Mouse (Mus musculus) intestine, postnatal 0 days (tissue): ENCODE measurements around the gene Oas1h. TPM values are rescaled to one million over a fixed set of nuclear protein-coding genes. Genes with fewer than 3 reads are reported as not detected.
"Not testable (repeated sequence)": the region's sequence is repeated elsewhere in the genome, so short reads cannot be mapped to it uniquely, and the experiment has no call there.

Experiments used
- ATAC-seq: fragments of 200-750 bp; cut with Nextera tagmentation; 2 replicates; pipeline ENCODE4 v1.8.0; 2017; ENCODE audit warnings: mild to moderate bottlenecking, moderate TSS enrichment, moderate library complexity
- H3K27ac ChIP-seq: fragments of 300-500 bp; sonication (generic); 2 replicates; pipeline ENCODE4 v1.5.1; 2014; ENCODE audit warnings: mild to moderate bottlenecking, low read depth, low read length, moderate library complexity
- H3K27me3 ChIP-seq: fragments of 300-500 bp; sonication (generic); replicated peaks from 2 replicates; pipeline ENCODE4 v1.6.1; 2014; ENCODE audit warnings: low read length, mixed read lengths; ENCODE audit not compliant: control insufficient read depth, insufficient read depth
- H3K36me3 ChIP-seq: fragments of 300-500 bp; sonication (generic); 2 replicates; pipeline ENCODE4 v1.6.1; 2014; ENCODE audit warnings: mild to moderate bottlenecking, moderate library complexity; ENCODE audit not compliant: control insufficient read depth, insufficient read depth
- H3K4me1 ChIP-seq: fragments of 300-500 bp; sonication (generic); replicated peaks from 2 replicates; pipeline ENCODE4 v1.6.1; 2014; ENCODE audit warnings: antibody characterized with exemption, low read length, mixed read lengths; ENCODE audit not compliant: control insufficient read depth, insufficient read depth
- H3K4me2 ChIP-seq: fragments of 300-500 bp; sonication (generic); replicated peaks from 2 replicates; pipeline ENCODE4 v1.6.1; 2014; ENCODE audit warnings: low read depth, mild to moderate bottlenecking, moderate library complexity
- H3K4me3 ChIP-seq: fragments of 300-500 bp; sonication (generic); 2 replicates; pipeline ENCODE4 v1.5.1; 2014; ENCODE audit warnings: low read depth, low read length
- H3K9ac ChIP-seq: fragments of 300-500 bp; sonication (generic); 2 replicates; pipeline ENCODE4 v1.6.1; 2014; ENCODE audit warnings: mild to moderate bottlenecking, low read depth, low read length
- H3K9me3 ChIP-seq: fragments of 300-500 bp; sonication (generic); 2 replicates; pipeline ENCODE4 v1.6.1; 2016; ENCODE audit warnings: mixed run types; ENCODE audit not compliant: control insufficient read depth
- CTCF ChIP-seq: sonication (generic); IDR thresholded peaks from 2 replicates; pipeline ENCODE4 v1.5.1; 2016; ENCODE audit warnings: low read depth, mild to moderate bottlenecking, control low read depth, antibody characterized with exemption, moderate library complexity
- WGBS: fragments of 180-500 bp; shearing (Covaris S2); extraction: QIAGEN DNeasy Blood & Tissue Kit; methylation state at CpG from one replicate; pipeline ENCODE4 v1.1.7; 2014; 5-methylcytosine and 5-hydroxymethylcytosine counted together
- polyA plus RNA-seq: library from polyadenylated mRNA; unstranded; fragments of >200 nt; fragmentation: Nextera tagmentation; extraction: Ambion mirVana; gene quantifications from 2 replicates; pipeline ENCODE4 v1.2.1, GENCODE M21; 2015

Gene Oas1h
- polyA plus RNA-seq, 1 experiment from 2014 or later, result not detected

DNA sequence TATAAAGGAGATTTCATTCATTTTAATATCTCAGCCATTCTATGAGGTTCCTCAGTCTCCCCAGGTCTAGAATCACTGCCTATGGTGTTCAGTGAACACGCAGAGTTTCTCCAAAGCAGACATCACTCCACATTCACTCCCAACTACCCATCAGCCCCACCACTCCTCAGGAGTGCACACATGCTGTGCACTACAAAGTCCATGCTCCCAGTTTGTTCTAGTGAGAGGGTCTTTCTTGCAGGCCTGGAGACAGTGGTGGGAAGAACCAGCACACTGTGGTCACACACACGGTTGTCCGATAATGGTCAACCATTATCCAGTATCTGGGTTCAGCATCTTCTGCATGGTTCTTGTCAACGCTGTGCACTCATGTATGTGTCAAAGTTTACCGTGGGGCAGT is 40.8 kb downstream of the Oas1h start:
- no peak overlapping the region for H3K4me3 ChIP-seq
- no peaks in the 10 kb centered on the region for H3K9me3 ChIP-seq
- peaks cover 4% of the 10 kb centered on the region; the same call in 1 of the 2 replicates for H3K36me3 ChIP-seq
- no peak overlapping the region for H3K4me2 ChIP-seq
- H3K9ac ChIP-seq, result no peak overlapping the region
- no peak for ATAC-seq
- no peak overlapping the region for H3K27ac ChIP-seq
- no peaks in the 10 kb centered on the region for H3K27me3 ChIP-seq
- TF ChIP-seq CTCF, result no peak
- WGBS, result 90% methylated on average over 5 of the region's 5 CpGs
- no peaks in the 10 kb centered on the region for H3K4me1 ChIP-seq

DNA sequence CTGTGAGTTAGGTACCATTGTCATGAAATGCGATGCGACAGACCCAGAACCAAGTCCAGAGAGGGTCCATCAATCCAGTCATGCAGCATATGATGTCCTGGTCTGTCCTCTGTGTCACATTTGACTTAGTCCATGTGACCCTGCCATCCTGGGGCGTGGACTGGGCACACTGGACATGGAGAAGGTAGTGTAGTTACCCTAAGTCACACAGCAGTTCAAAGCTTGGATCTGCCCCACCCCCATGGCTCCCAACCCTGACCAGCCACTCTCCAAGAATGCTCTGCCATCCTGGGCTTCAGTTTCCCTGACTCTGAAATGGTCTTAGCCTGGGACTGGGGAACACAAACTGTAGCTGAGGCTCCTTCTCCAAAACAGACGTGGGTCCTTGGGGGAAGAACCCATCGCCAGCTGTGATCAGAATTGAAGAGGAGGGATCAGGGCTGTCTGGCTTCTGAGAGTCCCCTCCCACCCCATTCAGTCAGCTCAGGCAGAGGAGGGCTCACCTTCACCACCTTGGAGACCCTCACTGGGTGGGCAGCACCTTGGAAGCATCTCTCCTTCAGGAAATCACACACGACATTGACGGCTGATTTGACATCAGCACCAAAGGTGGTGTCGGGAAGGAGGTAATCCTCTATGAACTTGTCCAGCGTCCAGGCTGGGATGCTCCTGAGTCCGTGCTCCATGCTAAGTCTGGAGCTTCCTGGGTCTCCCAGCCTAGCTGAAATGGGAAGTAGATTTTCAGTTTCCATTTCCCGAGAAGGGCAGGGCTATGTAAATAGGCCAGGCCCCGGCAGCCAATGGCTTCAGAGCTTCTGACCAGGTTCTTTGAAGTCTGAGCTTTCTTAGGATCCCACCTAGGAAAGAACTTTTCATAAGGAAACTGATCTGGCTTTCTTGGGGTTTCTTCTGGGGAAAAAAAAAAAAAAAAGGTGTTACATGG is 45.8 kb downstream of the Oas1h start, which contains the start of gene Oas1a:
Oas1a (minus strand) TSS at position 731 of the 943 bp plus-strand sequence.
- peak; percentile 79 for ATAC-seq

GRCm38 (mm10) chr5:120908196-120908920 is 47.1 kb downstream of the Oas1h start:
- Histone ChIP-seq H3K4me2 (no peak overlapping the region), H3K27ac (no peak overlapping the region), H3K4me3 (no peak overlapping the region), H3K9ac (no peak overlapping the region), H3K9me3 (no peaks in the 10 kb centered on the region), H3K4me1 (no peaks in the 10 kb centered on the region), H3K27me3 (no peaks in the 10 kb centered on the region), H3K36me3 (no peaks in the 10 kb centered on the region)
- no peak for ATAC-seq
- WGBS, result 64% methylated on average over 7 of the region's 7 CpGs
- no peak for TF ChIP-seq CTCF

More for the DNA sequence above, 45.8 kb downstream of the Oas1h start, which contains the start of gene Oas1a:
- Histone ChIP-seq H3K4me2 (peak within 1 kb of the TSS; percentile 64), H3K4me3 (peak within 1 kb of the TSS; percentile 36), H3K9ac (0 out of 2 replicates have a peak within 1 kb of the TSS, but pooled peaks have one; percentile 27)
- not testable (repeated sequence) for H3K27ac ChIP-seq, H3K9me3 ChIP-seq, H3K36me3 ChIP-seq, H3K27me3 ChIP-seq, H3K4me1 ChIP-seq
- WGBS, result 37% methylated on average over 8 of the region's 12 CpGs

GRCm38 (mm10) chr5:120914204-120914603 is 53.0 kb downstream of the Oas1h start, which contains the start of gene Oas1d:
Gene Oas1d (plus strand): TSS chr5:120914536.
- WGBS, result 42% methylated on average over 8 of the region's 8 CpGs

DNA sequence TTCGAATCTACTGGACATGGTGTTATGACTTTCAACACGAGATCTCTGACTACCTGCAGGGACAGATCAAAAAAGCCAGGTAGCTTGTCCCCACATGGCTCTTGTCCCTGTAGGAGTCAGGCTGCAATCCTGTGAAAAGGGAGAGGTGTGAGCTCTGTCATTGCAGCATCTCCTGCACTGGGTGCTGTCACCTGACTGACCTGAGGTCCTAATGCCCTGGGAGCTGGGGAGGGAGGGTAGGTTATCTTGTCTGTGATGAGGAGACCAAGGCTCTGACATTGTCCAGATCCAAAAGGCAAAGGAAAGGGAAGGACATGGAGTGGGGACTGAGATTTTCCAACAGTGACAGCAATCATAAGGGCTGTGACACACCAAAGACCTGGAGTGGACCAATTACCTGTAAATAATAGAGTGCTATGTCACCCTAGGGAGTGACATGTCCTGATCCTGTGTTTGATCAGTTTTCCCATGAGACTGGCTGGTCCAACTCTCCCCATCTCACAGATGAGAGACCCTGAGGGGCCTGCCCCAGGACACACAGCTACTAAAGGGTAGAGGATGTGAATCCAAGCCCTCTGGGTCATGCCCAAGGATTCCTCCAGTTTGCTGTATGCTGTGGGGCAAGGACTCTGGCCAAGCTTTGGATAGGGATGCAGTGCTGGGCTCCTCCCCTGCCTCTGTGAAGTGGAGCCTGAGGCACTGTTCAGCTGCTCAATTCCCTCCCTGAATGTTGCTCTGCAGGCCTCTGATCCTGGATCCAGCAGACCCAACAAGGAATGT is 58.1 kb downstream of the Oas1h start:
- H3K9ac ChIP-seq, H3K4me2 ChIP-seq, H3K4me1 ChIP-seq, H3K36me3 ChIP-seq, ATAC-seq, H3K4me3 ChIP-seq, H3K27ac ChIP-seq, H3K9me3 ChIP-seq, H3K27me3 ChIP-seq: not testable (repeated sequence)
- 69% methylated on average over 2 of the region's 2 CpGs for WGBS

More at GRCm38 (mm10) chr5:120914204-120914603, 53.0 kb downstream of the Oas1h start, which contains the start of gene Oas1d:
- H3K9me3 ChIP-seq, ATAC-seq, H3K27ac ChIP-seq, H3K4me3 ChIP-seq, H3K4me1 ChIP-seq, H3K4me2 ChIP-seq, H3K27me3 ChIP-seq, H3K36me3 ChIP-seq, H3K9ac ChIP-seq: not testable (repeated sequence)
